In the genomic region with DNA sequence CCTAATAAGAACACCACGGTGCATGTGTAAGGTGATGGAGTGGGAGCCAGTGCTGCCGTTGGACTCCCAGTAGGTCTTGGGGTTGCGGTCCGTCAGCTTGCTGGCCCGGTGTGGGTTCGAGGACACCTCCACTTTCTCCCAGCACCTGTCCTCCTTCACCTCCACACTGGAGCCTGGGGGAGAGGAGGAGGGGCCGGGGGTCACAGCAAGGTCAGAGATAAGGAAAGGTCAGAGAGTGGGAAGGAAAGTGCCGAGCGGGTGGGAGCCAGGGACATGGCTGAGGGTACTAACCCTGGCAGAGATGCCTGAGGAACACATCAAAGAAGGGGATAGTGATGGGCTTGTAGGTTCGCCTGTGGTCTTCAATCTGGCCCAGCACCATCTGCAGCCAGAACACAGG, we compare ENCODE assay signal across 12 mouse cellular contexts. TPM values are rescaled to one million over a fixed set of nuclear protein-coding genes. Genes with fewer than 3 reads are reported as not detected.
DNase-seq lines count a peak whose midpoint lies in the region; ATAC-seq lines count a peak whose summit lies in the region.
"Had no signal": no experiment of that assay in that cellular context is flagged by ENCODE, and none has a peak within 500 bp of the region (broad histone marks: within the 10 kb centered on the region; RNA-seq: fewer than 3 reads in every experiment).

No protein-coding gene starts in this region.

- no peaks in the 10 kb centered on the region for H3K36me3 ChIP-seq in forebrain, embryonic 11.5 days (ENCODE audit: control insufficient read depth, insufficient read depth, low read length)
- H3K36me3 ChIP-seq in forebrain, embryonic 15.5 days, result peaks cover 9% of the 10 kb centered on the region; the same call in 1 of the 2 replicates

- 85% methylated on average over 10 of the region's 10 CpGs for WGBS in forebrain, embryonic 11.5 days
- WGBS in forebrain, embryonic 15.5 days, result 89% methylated on average over 10 of the region's 10 CpGs

- no peak overlapping the region for H3K4me2 ChIP-seq in forebrain, embryonic 11.5 days (ENCODE audit: low read depth, low read length, severe bottlenecking)
- H3K4me2 ChIP-seq in forebrain, embryonic 15.5 days (replicated peaks), result no peak overlapping the region
- H3K4me2 ChIP-seq: embryonic facial prominence, embryonic 13.5 days; embryonic facial prominence, embryonic 15.5 days; forebrain, embryonic 12.5 days had no signal

- H3K4me1 ChIP-seq in forebrain, embryonic 11.5 days (replicated peaks; ENCODE audit: control insufficient read depth, insufficient read depth, low read length), result 0 out of 2 replicates have a peak, but pooled peaks cover 2% of the 10 kb centered on the region
- no peaks in the 10 kb centered on the region for H3K4me1 ChIP-seq in forebrain, embryonic 15.5 days
- H3K4me1 ChIP-seq: embryonic facial prominence, embryonic 15.5 days; forebrain, embryonic 12.5 days had no signal

- H3K4me3 ChIP-seq in forebrain, embryonic 11.5 days (ENCODE audit: low read depth, low read length), result no peak overlapping the region
- no peak overlapping the region for H3K4me3 ChIP-seq in forebrain, embryonic 15.5 days
- H3K4me3 ChIP-seq: embryonic facial prominence, embryonic 13.5 days; embryonic facial prominence, embryonic 15.5 days; erythroblast, embryonic 14.5 days; forebrain, embryonic 12.5 days had no signal

- peaks cover 4% of the 10 kb centered on the region; the same call in 1 of the 2 replicates for H3K27me3 ChIP-seq in forebrain, embryonic 11.5 days (ENCODE audit: control insufficient read depth, insufficient read depth, low read length)
- H3K27me3 ChIP-seq in forebrain, embryonic 15.5 days, result no peaks in the 10 kb centered on the region; the same call in 1 of the 2 replicates

- no peaks in the 10 kb centered on the region for H3K9me3 ChIP-seq in forebrain, embryonic 11.5 days (ENCODE audit: control insufficient read depth, low read length)
- no peaks in the 10 kb centered on the region for H3K9me3 ChIP-seq in forebrain, embryonic 15.5 days
- H3K9me3 ChIP-seq: embryonic facial prominence, embryonic 13.5 days; embryonic facial prominence, embryonic 15.5 days; forebrain, embryonic 12.5 days had no signal

- no peak overlapping the region for H3K9ac ChIP-seq in forebrain, embryonic 11.5 days (ENCODE audit: low read length)
- H3K9ac ChIP-seq in forebrain, embryonic 15.5 days (replicated peaks), result no peak overlapping the region
- H3K9ac ChIP-seq: embryonic facial prominence, embryonic 13.5 days; embryonic facial prominence, embryonic 15.5 days; forebrain, embryonic 12.5 days had no signal

- no peak for ATAC-seq in forebrain, embryonic 11.5 days (replicated peaks; ENCODE audit: low FRiP score)
- ATAC-seq in forebrain, embryonic 15.5 days (replicated peaks), result no peak

- DNase-seq in forebrain, embryonic 11.5 days (ENCODE audit: low spot score), result peak; percentile 48
- DNase-seq in heart, adult 11 months, result peak; percentile 88
- no peak for DNase-seq in heart, adult 18-20 months
- DNase-seq in urinary bladder, adult 2 months (ENCODE audit: low spot score), result peak; percentile 17
- no peak for DNase-seq in urinary bladder, adult 18-20 months (ENCODE audit: low spot score in 2 of 2)

- H3K27ac ChIP-seq in forebrain, embryonic 11.5 days (ENCODE audit: low read depth, low read length), result no peak overlapping the region
- H3K27ac ChIP-seq in forebrain, embryonic 15.5 days (replicated peaks), result no peak overlapping the region
- H3K27ac ChIP-seq: embryonic facial prominence, embryonic 13.5 days; embryonic facial prominence, embryonic 15.5 days; forebrain, embryonic 12.5 days had no signal

RNA-seq across cellular contexts. Expression of a gene that starts 21.1 kb away (rescaled TPM):
- polyA plus RNA-seq in forebrain, embryonic 11.5 days (2014; fragmentation: Nextera tagmentation; extraction: Ambion mirVana), result 3.4 and 4.0 TPM in 2 replicates
- polyA plus RNA-seq in forebrain, embryonic 15.5 days (2015; fragmentation: Nextera tagmentation; extraction: Ambion mirVana), result 16.8 and 17.4 TPM in 2 replicates
- 10 to 100 TPM; 23.9 to 25.7 TPM for total RNA-seq in heart, adult 18-20 months (2021)
- polyA plus RNA-seq in urinary bladder, adult 2 months (2012; rRNA removed), result 22.9 and 29.3 TPM in 2 replicates

RNA-seq across cellular contexts. Expression of a gene that starts 28.6 kb away (rescaled TPM):
- polyA plus RNA-seq in forebrain, embryonic 11.5 days (2014; fragmentation: Nextera tagmentation; extraction: Ambion mirVana), result 87.6 and 89.0 TPM in 2 replicates
- polyA plus RNA-seq in forebrain, embryonic 15.5 days (2015; fragmentation: Nextera tagmentation; extraction: Ambion mirVana), result 32.1 and 33.3 TPM in 2 replicates
- total RNA-seq in heart, adult 18-20 months (2021), result 1 to 10 TPM; 1.2 to 1.5 TPM
- polyA plus RNA-seq in urinary bladder, adult 2 months (2012; rRNA removed), result 6.1 and 7.0 TPM in 2 replicates

RNA-seq across cellular contexts. Expression of a gene that starts 30.9 kb away (rescaled TPM):
- polyA plus RNA-seq in forebrain, embryonic 11.5 days (2014; fragmentation: Nextera tagmentation; extraction: Ambion mirVana), result 5.0 and 5.2 TPM in 2 replicates
- 3.3 and 5.4 TPM in 2 replicates for polyA plus RNA-seq in forebrain, embryonic 15.5 days (2015; fragmentation: Nextera tagmentation; extraction: Ambion mirVana)
- total RNA-seq in heart, adult 18-20 months (2021), result 10 to 100 TPM; 88.4 to 93.6 TPM
- 122 and 145 TPM in 2 replicates for polyA plus RNA-seq in urinary bladder, adult 2 months (2012; rRNA removed)

RNA-seq across cellular contexts. Expression of a gene that starts 37.6 kb away (rescaled TPM):
- 3.5 TPM in 2 replicates for polyA plus RNA-seq in forebrain, embryonic 11.5 days (2014; fragmentation: Nextera tagmentation; extraction: Ambion mirVana)
- polyA plus RNA-seq in forebrain, embryonic 15.5 days (2015; fragmentation: Nextera tagmentation; extraction: Ambion mirVana), result 6.5 and 7.5 TPM in 2 replicates
- under 1 TPM; 0.20 to 0.28 TPM for total RNA-seq in heart, adult 18-20 months (2021)
- 0.06 and 0.07 TPM in 2 replicates for polyA plus RNA-seq in urinary bladder, adult 2 months (2012; rRNA removed)
- total RNA-seq: common myeloid progenitor, adult 5-6 weeks; MEL had no signal

Comparison
In these comparisons a context has a peak if more than half of its experiments do, and no peak if none do; other contexts are left out.
1. DNase-seq: peak in forebrain, embryonic 11.5 days (single experiment), heart, adult 11 months (single experiment) and urinary bladder, adult 2 months (single experiment); none in heart, adult 18-20 months (0 of 2) and urinary bladder, adult 18-20 months (0 of 2).
2. RNA of a gene that starts 30.9 kb away (polyA plus RNA-seq): 122 to 145 TPM in urinary bladder, adult 2 months; 5.0 to 5.2 TPM in forebrain, embryonic 11.5 days and 3.3 to 5.4 TPM in forebrain, embryonic 15.5 days; every median in the first group is over 10 times any median in the second.